In genomic region chr11:62635406-62635805, GRCm38 (mm10) we compare ENCODE assay signal across 13 mouse cellular contexts. TPM values are rescaled to one million over a fixed set of nuclear protein-coding genes. Genes with fewer than 3 reads are reported as not detected.
DNase-seq lines count a peak whose midpoint lies in the region; ATAC-seq and TF ChIP-seq lines count a peak whose summit lies in the region.
"Had no signal": no experiment of that assay in that cellular context is flagged by ENCODE, and none has a peak within 500 bp of the region (broad histone marks: within the 10 kb centered on the region; RNA-seq: fewer than 3 reads in every experiment).

No protein-coding gene starts in this region.

- no peaks in the 10 kb centered on the region for H3K9me3 ChIP-seq in intestine, postnatal 0 days (ENCODE audit: control insufficient read depth)
- H3K9me3 ChIP-seq: forebrain, embryonic 10.5 days; limb, embryonic 15.5 days had no signal

- peak; percentile 14 for DNase-seq in kidney, adult 11 months
- no peak for DNase-seq in kidney, adult 9 months
- DNase-seq in testis, postnatal 10 days (ENCODE audit: low spot score), result no peak
- DNase-seq in c-Kit-positive CD71-positive TER-119-positive erythroid progenitor cells, embryonic 14.5 days (ENCODE audit: low spot score), result no peak
- no peak for DNase-seq in frontal cortex, postnatal 14 days (ENCODE audit: low spot score in 2 of 2)
- DNase-seq: cerebellum, adult 2 months had no signal

- peaks cover 9% of the 10 kb centered on the region for H3K4me1 ChIP-seq in testis, adult 2 months (ENCODE audit: control insufficient read depth, insufficient read depth, low read length)
- H3K4me1 ChIP-seq in intestine, postnatal 0 days (replicated peaks; ENCODE audit: control insufficient read depth, insufficient read depth, low read length), result peaks cover 9% of the 10 kb centered on the region

- H3K4me3 ChIP-seq in testis, adult 2 months (ENCODE audit: control insufficient read depth, low read depth, low read length), result no peak overlapping the region
- H3K4me3 ChIP-seq in intestine, postnatal 0 days (ENCODE audit: low read depth, low read length), result no peak overlapping the region
- H3K4me3 ChIP-seq: forebrain, embryonic 10.5 days; limb, embryonic 15.5 days had no signal

- TF ChIP-seq POLR2A in testis, adult 2 months (IDR thresholded peaks at IDR 0.05; ENCODE audit: control insufficient read depth, low read depth, low read length), result no peak

- no peak for ATAC-seq in intestine, postnatal 0 days
- ATAC-seq: hindbrain, postnatal 0 days; midbrain, embryonic 16.5 days had no signal

- peak overlapping the region; percentile 68; the same call in 1 of the 2 replicates for H3K27ac ChIP-seq in testis, adult 2 months (ENCODE audit: control insufficient read depth, insufficient read depth, low read depth, low read length)
- H3K27ac ChIP-seq in intestine, postnatal 0 days (ENCODE audit: low read depth, low read length), result peak overlapping the region; percentile 15; the same call in 1 of the 2 replicates
- H3K27ac ChIP-seq: limb, embryonic 15.5 days; macrophage had no signal

- H3K9ac ChIP-seq in intestine, postnatal 0 days (ENCODE audit: low read depth, low read length), result no peak overlapping the region
- H3K9ac ChIP-seq: limb, embryonic 15.5 days had no signal

- TF ChIP-seq CTCF in testis, adult 2 months (IDR thresholded peaks at IDR 0.05; ENCODE audit: control insufficient read depth, insufficient read depth, insufficient replicate concordance, low read depth, low read length), result no peak
- no peak for TF ChIP-seq CTCF in intestine, postnatal 0 days (IDR thresholded peaks at IDR 0.05; ENCODE audit: low read depth)

- no peaks in the 10 kb centered on the region for H3K36me3 ChIP-seq in testis, adult 2 months (ENCODE audit: control insufficient read depth, insufficient read depth, low read length)
- peaks cover 10% of the 10 kb centered on the region; the same call in 1 of the 2 replicates for H3K36me3 ChIP-seq in intestine, postnatal 0 days (ENCODE audit: control insufficient read depth, insufficient read depth)
- H3K36me3 ChIP-seq: limb, embryonic 15.5 days had no signal

- no peaks in the 10 kb centered on the region for H3K27me3 ChIP-seq in testis, adult 2 months (ENCODE audit: control insufficient read depth, insufficient read depth, low read length)
- no peaks in the 10 kb centered on the region for H3K27me3 ChIP-seq in intestine, postnatal 0 days (replicated peaks; ENCODE audit: control insufficient read depth, insufficient read depth, low read length)
- H3K27me3 ChIP-seq: limb, embryonic 15.5 days had no signal

- 63% methylated on average over 3 of the region's 3 CpGs for WGBS in intestine, postnatal 0 days

- H3K4me2 ChIP-seq in intestine, postnatal 0 days (replicated peaks; ENCODE audit: low read depth), result no peak overlapping the region
- H3K4me2 ChIP-seq: limb, embryonic 15.5 days had no signal

RNA-seq across cellular contexts. Expression of gene Lrrc75a, which starts 12.9 kb away (rescaled TPM):
- 6.8 and 8.0 TPM in 2 replicates for polyA plus RNA-seq in testis, adult 2 months (2012; rRNA removed)
- 31.9 and 32.3 TPM in 2 replicates for polyA plus RNA-seq in intestine, postnatal 0 days (2015; fragmentation: Nextera tagmentation; extraction: Ambion mirVana)

RNA-seq across cellular contexts. Expression of gene Mmgt2, which starts 13.1 kb away (rescaled TPM):
- polyA plus RNA-seq in testis, adult 2 months (2012; rRNA removed), result 5.2 and 8.6 TPM in 2 replicates
- polyA plus RNA-seq in intestine, postnatal 0 days (2015; fragmentation: Nextera tagmentation; extraction: Ambion mirVana), result 62.2 and 67.7 TPM in 2 replicates
